Mouse (Mus musculus): ENCODE measurements at regions not wholly inside any gene's neighbourhood (a gene's known extent, or its start where the extent isn't known, plus 50 kb on each side); places are given as distances from the start of the nearest gene placed in this dataset.

GRCm38 (mm10) chr16:5740776-5741175 is 144.4 kb upstream of the Rbfox1 start:
- TF ChIP-seq CTCF (IDR thresholded peaks at IDR 0.05; ENCODE audit: extremely low read depth, insufficient read length, insufficient replicate concordance, low read depth, low read length) (no peak), POLR2A (IDR thresholded peaks at IDR 0.05; ENCODE audit: low read depth, low read length) (no peak)
